Mouse (Mus musculus) mature B cell (primary cell): Measurements from ENCODE around the gene Olfr1450.
"Not testable (repeated sequence)": the region's sequence is repeated elsewhere in the genome, so short reads cannot be mapped to it uniquely, and the experiment has no call there.

Experiments
- in situ Hi-C: fragments of 300-500 bp; cut with MboI; formaldehyde crosslinking; loops from 2 replicates; pipeline ENCODE4 v1.14.3; 2019

The Olfr1450 gene

GRCm38 (mm10) chr19:12949958-12950357 lies at the start of gene Olfr1450:
Gene Olfr1450 (plus strand): TSS chr19:12950258.
- in situ Hi-C loops, result no loop called here

DNA sequence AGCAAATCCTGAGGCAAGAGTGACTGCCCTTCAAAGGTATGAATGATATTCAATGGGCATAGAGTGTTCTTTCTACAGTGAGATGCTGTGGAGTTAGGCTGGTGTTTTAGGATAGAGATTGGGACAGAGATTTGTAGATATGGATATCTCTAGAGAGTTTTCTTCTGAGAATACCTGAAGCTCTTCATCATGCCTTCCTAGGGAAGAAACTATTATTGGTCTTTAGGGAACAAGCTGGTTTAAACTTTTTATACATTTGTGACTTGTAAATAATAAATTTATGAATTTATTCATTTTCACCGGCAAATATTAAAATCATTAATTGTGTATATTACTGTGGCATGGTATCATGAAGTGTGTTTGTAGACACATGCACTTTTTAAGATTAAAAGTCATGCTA lies 46.4 kb upstream of the Olfr1450 start, which contains the start of gene Olfr1447:
TSS of gene Olfr1447 (minus strand) at position 101 of the 400 bp plus-strand sequence.
- in situ Hi-C loops, result no loop called here

DNA sequence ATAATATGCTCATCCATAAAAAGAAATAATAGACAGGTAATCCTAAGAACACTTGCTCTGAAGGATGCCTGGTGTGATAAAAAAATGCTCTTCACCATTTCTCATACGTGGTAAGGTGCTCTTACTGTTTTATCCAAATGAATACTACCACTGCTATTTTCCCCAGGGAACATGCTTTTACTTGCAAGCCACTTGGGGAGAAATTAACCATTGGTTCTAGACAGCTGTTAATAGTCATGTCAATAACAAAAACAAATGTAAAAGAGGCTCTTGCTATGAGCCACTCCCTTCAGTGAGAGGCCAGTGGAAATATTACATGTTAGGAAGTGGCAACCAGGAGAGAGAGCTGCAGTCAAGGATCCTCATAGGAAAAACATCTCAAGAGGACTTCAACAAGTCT lies 25.7 kb upstream of the Olfr1450 start, which contains the start of gene Olfr1448:
TSS of gene Olfr1448 (minus strand) at position 101 of the 400 bp plus-strand sequence.
- in situ Hi-C loops, result no loop called here

GRCm38 (mm10) chr19:12930540-12930939 lies 19.5 kb upstream of the Olfr1450 start, which contains the start of gene Olfr1449:
Gene Olfr1449 (plus strand): TSS chr19:12930840.
- in situ Hi-C loops, result no loop called here

- in situ Hi-C loops, result not testable (repeated sequence)
Observed at GRCm38 (mm10) chr19:12970082-12970481, 20.0 kb downstream of the Olfr1450 start.

DNA sequence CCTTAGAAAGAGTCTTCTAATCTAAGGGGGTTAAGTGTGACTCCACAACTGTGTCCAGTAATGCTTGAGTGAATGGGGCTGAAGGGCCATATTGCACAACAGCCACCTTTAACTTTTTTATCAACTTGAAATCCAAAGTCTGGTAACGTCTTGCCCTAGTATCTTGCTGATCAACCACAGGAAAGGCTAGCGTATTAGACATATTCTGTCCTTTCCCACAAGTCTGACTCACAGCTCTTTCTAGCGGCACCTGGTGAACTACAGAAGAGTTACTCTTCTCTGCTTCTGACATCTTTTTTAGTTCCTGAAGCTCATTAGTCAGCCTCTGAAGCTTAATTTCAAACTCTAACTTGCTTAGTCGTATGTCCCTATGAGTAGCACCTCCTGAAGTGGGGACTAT lies 42.3 kb downstream of the Olfr1450 start:
- in situ Hi-C loops, result not testable (repeated sequence)

DNA sequence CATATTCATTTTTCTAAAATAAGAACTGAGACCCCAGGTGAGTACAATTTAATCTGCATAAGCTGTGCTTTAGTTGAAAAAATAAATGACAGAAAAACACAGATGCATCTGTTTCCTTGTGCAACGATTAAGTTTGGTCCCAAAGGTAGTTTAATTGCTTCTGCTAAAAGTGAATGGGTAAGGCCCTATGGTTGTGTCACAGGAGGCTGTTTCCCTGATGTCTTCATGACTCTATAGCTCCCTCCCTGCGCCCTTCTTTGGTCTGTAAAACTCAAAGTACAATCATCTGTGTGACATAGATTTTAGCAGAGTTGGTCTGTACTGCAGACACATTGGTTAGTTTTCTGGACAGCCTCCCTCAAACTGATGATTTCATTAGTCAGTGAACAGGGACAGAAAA lies 44.7 kb downstream of the Olfr1450 start, which contains the start of gene Olfr1451:
TSS of gene Olfr1451 (plus strand) at position 301 of the 400 bp plus-strand sequence.
- in situ Hi-C loops, result no loop called here
